Mouse (Mus musculus): ENCODE results near the gene Msh5. TPM values are rescaled to one million over a fixed set of nuclear protein-coding genes. Genes with fewer than 3 reads are reported as not detected.

The Msh5 gene
- 5.4 and 6.0 TPM in 2 replicates for polyA plus RNA-seq (2012; rRNA removed)

DNA sequence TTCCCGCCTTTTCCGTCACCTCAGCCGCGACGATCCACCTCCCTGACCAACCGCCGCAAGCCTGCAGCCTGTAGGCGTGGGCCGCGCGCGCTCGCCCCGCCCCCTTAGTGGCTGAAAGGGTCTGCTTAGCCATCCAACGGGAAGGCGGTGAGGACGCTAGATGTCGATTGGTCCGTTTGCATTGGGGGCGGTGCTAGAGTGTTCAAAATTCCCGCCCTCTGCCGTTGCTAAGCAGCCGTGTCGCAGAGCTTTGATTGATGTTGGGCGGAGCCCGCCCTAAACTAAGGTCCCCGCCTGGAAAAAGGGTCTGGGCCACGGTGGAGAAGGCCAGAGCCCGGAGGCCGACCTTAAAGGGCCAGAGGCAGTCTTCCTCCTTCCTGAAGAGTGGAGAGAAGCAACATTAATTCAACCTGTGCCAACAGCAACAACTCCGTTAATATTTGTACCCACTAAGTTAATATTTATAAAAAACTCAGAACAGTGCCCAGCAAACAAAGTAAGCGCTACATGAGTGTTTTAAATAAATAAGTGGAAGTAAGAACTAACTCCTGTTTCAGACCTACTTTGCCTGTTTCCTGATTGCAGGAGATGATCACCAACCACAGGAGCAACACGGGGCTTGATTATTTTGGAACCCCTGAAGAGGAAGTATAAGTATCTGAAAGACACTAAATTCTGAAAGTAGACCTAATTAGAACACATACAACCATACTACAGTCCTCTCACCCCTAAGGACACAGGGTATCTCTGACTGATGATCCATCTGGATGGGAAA lies at the start of gene Msh5:
Msh5 (minus strand) TSS at position 65 of the 775 bp plus-strand sequence.
- 1% methylated on average over 33 of the region's 33 CpGs for WGBS
- TF ChIP-seq CTCF (IDR thresholded peaks at IDR 0.05; ENCODE audit: insufficient read depth, low read length) (no peak), POLR2A (IDR thresholded peaks at IDR 0.05; ENCODE audit: borderline replicate concordance, extremely low read depth, low read depth, low read length) (peak; percentile 4; the same call in 1 of the 2 replicates)
- peak; percentile 98 for DNase-seq
- peak within 1 kb of the TSS; percentile 51 for H3K4me3 ChIP-seq (replicated peaks; ENCODE audit: extremely low read depth, low read depth, low read length)
- H3K4me1 ChIP-seq (ENCODE audit: control insufficient read depth, insufficient read depth, low read length): peaks cover 27% of the 10 kb centered on the region

- no peak for DNase-seq
- no peak for TF ChIP-seq CTCF (IDR thresholded peaks at IDR 0.05; ENCODE audit: insufficient read depth, low read length)
- TF ChIP-seq POLR2A (IDR thresholded peaks at IDR 0.05; ENCODE audit: borderline replicate concordance, extremely low read depth, low read depth, low read length): no peak
- H3K4me3 ChIP-seq (replicated peaks; ENCODE audit: extremely low read depth, low read depth, low read length): no peak overlapping the region
- peaks cover 11% of the 10 kb centered on the region for H3K4me1 ChIP-seq (ENCODE audit: control insufficient read depth, insufficient read depth, low read length)
- 88% methylated on average over 15 of the region's 15 CpGs for WGBS
Observed at GRCm38 (mm10) chr17:35094475-35095365, 48.2 kb upstream of the Msh5 start.

GRCm38 (mm10) chr17:35092403-35093198 lies 46.1 kb upstream of the Msh5 start:
- WGBS: 69% methylated on average over 14 of the region's 14 CpGs
- no peak overlapping the region for H3K4me3 ChIP-seq (replicated peaks; ENCODE audit: extremely low read depth, low read depth, low read length)
- peaks cover 11% of the 10 kb centered on the region for H3K4me1 ChIP-seq (ENCODE audit: control insufficient read depth, insufficient read depth, low read length)
- TF ChIP-seq POLR2A (IDR thresholded peaks at IDR 0.05; ENCODE audit: borderline replicate concordance, extremely low read depth, low read depth, low read length): no peak
- TF ChIP-seq CTCF (IDR thresholded peaks at IDR 0.05; ENCODE audit: insufficient read depth, low read length): no peak
- DNase-seq: no peak

GRCm38 (mm10) chr17:35090166-35090932 lies 43.8 kb upstream of the Msh5 start:
- TF ChIP-seq CTCF (IDR thresholded peaks at IDR 0.05; ENCODE audit: insufficient read depth, low read length) (no peak), POLR2A (IDR thresholded peaks at IDR 0.05; ENCODE audit: borderline replicate concordance, extremely low read depth, low read depth, low read length) (no peak)
- H3K4me1 ChIP-seq (ENCODE audit: control insufficient read depth, insufficient read depth, low read length): peaks cover 11% of the 10 kb centered on the region
- DNase-seq: peak; percentile 29
- peak overlapping the region; percentile 52 for H3K4me3 ChIP-seq (replicated peaks; ENCODE audit: extremely low read depth, low read depth, low read length)
- 42% methylated on average over 8 of the region's 8 CpGs for WGBS

DNA sequence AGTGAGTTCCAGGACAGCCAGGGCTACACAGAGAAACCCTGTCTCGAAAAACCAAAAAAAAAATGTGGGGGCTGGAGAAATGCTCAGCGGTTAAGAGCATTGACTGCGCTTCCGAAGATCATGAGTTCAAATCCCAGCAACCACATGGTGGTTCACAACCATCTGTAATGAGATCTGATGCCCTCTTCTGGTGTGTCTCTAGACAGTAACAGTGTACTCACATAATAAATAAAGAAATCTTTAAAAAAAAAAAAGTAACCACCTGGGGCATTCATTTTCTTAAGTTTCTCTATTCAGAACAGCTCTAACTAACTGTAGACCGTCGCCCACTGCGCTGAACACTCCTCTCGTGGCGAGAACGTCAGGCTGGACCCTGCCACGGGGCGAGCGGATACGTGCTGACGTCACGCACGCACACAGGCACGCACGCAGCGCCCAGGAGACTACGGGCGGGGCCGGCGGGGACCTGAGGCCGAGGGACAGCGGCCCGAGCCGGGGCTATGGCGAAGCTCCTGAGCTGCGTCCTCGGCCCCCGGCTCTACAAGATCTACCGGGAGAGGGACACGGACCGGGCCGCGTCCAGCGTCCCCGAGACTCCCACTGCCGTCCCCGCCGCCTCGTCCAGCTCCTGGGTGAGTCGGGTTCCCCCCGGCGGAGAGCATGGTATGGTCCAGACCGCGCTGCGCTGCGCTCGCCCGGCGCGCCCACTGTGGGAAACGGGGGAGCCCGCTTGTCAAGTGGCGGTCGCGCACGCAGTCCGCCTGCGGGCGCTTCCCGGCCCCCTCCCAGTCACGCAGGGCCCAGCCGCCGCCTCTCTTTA lies 42.5 kb upstream of the Msh5 start, which contains the start of gene Abhd16a:
Abhd16a (plus strand) TSS at position 439 of the 820 bp plus-strand sequence.
- peaks cover 11% of the 10 kb centered on the region for H3K4me1 ChIP-seq (ENCODE audit: control insufficient read depth, insufficient read depth, low read length)
- peak within 1 kb of the TSS; percentile 95 for H3K4me3 ChIP-seq (replicated peaks; ENCODE audit: extremely low read depth, low read depth, low read length)
- TF ChIP-seq POLR2A (IDR thresholded peaks at IDR 0.05; ENCODE audit: borderline replicate concordance, extremely low read depth, low read depth, low read length) (peak; percentile 87; the same call in 1 of the 2 replicates), CTCF (IDR thresholded peaks at IDR 0.05; ENCODE audit: insufficient read depth, low read length) (no peak)
- peak; percentile 94 for DNase-seq
- WGBS: 3% methylated on average over 67 of the region's 67 CpGs

DNA sequence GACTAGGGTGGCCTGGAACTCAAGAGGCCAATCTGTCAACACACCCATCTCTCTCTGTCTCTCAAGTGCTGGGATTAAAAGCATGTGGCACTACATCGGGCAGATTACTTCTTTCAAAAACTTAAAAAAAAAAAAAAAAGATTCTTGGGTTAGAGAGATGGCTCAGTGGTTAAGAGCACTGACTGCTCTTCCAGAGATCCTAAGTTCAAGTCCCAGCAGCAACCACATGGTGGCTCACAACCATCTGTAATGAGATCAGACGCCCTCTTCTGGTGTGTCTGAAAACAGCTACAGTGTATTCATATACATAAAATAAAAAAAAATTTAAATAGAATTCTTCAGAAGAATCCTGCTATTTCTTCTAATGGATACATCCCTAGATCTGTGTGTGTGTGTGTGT lies 41.6 kb upstream of the Msh5 start:
- WGBS: 30% methylated on average over 2 of the region's 2 CpGs
- DNase-seq: no peak
- peaks cover 11% of the 10 kb centered on the region for H3K4me1 ChIP-seq (ENCODE audit: control insufficient read depth, insufficient read depth, low read length)
- no peak overlapping the region for H3K4me3 ChIP-seq (replicated peaks; ENCODE audit: extremely low read depth, low read depth, low read length)
- TF ChIP-seq CTCF (IDR thresholded peaks at IDR 0.05; ENCODE audit: insufficient read depth, low read length) (no peak), POLR2A (IDR thresholded peaks at IDR 0.05; ENCODE audit: borderline replicate concordance, extremely low read depth, low read depth, low read length) (no peak)

DNA sequence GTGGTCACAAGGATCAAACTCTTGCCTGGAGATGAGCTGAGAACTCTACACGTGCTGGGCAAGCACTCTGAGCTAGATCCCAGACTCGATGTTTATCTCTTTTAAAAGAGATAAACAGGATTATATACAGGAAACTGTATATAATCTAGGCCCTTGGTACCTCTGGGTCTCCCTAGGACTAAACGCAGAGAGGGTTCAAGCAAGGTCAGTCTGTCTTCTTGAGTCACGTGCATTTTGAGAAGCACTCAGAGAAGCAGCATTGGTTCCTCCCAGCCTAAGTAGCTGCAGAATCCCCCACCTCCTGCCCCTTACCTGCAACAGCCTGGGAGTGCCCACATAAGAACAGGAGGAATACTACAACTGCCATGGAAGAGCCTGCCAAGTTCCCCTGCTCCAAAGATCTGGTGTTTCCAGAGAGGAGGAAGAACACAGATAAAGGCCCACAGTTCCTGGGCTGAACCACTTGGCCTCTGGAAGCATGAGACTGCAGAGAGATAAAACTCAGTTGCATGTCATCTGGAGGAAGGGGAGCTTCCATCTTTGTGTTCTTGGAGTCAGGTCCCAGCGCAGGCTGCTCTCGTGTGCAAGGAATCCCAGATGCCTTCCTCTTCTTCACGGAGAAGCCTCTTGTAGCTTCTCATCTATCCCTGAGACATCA lies 38.8 kb upstream of the Msh5 start, which contains the start of gene Ly6g6f:
Ly6g6f (minus strand) TSS at position 403 of the 658 bp plus-strand sequence.
- no peak within 1 kb of the TSS for H3K4me3 ChIP-seq (replicated peaks; ENCODE audit: extremely low read depth, low read depth, low read length)
- WGBS: 49% methylated on average over 7 of the region's 7 CpGs
- no peak for DNase-seq
- H3K4me1 ChIP-seq (ENCODE audit: control insufficient read depth, insufficient read depth, low read length): peaks cover 4% of the 10 kb centered on the region; the same call in 1 of the 2 replicates
- TF ChIP-seq CTCF (IDR thresholded peaks at IDR 0.05; ENCODE audit: insufficient read depth, low read length): no peak
